20 mouse cellular contexts compared by ENCODE assay signal in the genomic region with DNA sequence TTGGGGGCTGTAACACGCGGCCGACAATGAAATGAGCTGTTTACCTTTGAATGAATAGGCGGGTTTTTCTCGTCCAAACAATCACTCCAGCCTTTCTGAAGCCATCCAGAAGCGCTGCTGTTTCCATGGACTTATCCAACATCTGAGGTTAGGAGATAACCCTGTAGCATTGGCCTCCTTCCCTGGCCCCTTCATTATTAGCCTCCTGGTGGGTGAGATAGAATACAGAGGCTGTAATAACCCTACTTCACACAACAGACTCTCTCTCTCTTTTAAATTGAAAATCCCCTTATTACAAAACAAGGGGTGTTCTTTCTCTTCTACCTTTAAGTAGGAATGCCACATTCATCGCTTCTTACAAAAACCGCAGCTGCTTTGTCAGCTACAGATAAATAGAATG.
DNase-seq lines count a peak whose midpoint lies in the region; ATAC-seq lines count a peak whose summit lies in the region.
"Had no signal": no experiment of that assay in that cellular context is flagged by ENCODE, and none has a peak within 500 bp of the region (broad histone marks: within the 10 kb centered on the region; RNA-seq: fewer than 3 reads in every experiment).

No protein-coding gene starts in this region.

- H3K27me3 ChIP-seq in neural tube, embryonic 11.5 days (ENCODE audit: control insufficient read depth, insufficient read depth, low read length) = no peaks in the 10 kb centered on the region
- H3K27me3 ChIP-seq in hindbrain, embryonic 14.5 days (ENCODE audit: control insufficient read depth, insufficient read depth, low read length) = no peaks in the 10 kb centered on the region
- no peaks in the 10 kb centered on the region for H3K27me3 ChIP-seq in midbrain, embryonic 14.5 days (ENCODE audit: control insufficient read depth, insufficient read depth, low read length)
- H3K27me3 ChIP-seq: limb, embryonic 15.5 days; neural tube, embryonic 12.5 days had no signal

- no peaks in the 10 kb centered on the region for H3K36me3 ChIP-seq in neural tube, embryonic 11.5 days (ENCODE audit: control insufficient read depth, insufficient read depth, low read length)
- H3K36me3 ChIP-seq in hindbrain, embryonic 14.5 days (replicated peaks; ENCODE audit: control insufficient read depth, insufficient read depth) = peaks cover 52% of the 10 kb centered on the region
- H3K36me3 ChIP-seq in midbrain, embryonic 14.5 days (ENCODE audit: control insufficient read depth, insufficient read depth, low read length) = peaks cover 29% of the 10 kb centered on the region
- H3K36me3 ChIP-seq: limb, embryonic 15.5 days had no signal

- H3K4me1 ChIP-seq in neural tube, embryonic 11.5 days (ENCODE audit: control insufficient read depth, insufficient read depth, low read length) = peaks cover 13% of the 10 kb centered on the region
- H3K4me1 ChIP-seq in hindbrain, embryonic 14.5 days (replicated peaks; ENCODE audit: control insufficient read depth, insufficient read depth, low read length) = peaks cover 52% of the 10 kb centered on the region
- H3K4me1 ChIP-seq in midbrain, embryonic 14.5 days (ENCODE audit: control insufficient read depth, insufficient read depth, low read length) = peaks cover 57% of the 10 kb centered on the region
- H3K4me1 ChIP-seq: limb, embryonic 15.5 days had no signal

- H3K4me2 ChIP-seq in neural tube, embryonic 11.5 days (ENCODE audit: low read depth) = no peak overlapping the region
- H3K4me2 ChIP-seq in hindbrain, embryonic 14.5 days (replicated peaks) = no peak overlapping the region; the same call in 1 of the 2 replicates
- H3K4me2 ChIP-seq in midbrain, embryonic 14.5 days (ENCODE audit: low read length) = no peak overlapping the region
- H3K4me2 ChIP-seq: limb, embryonic 15.5 days; neural tube, embryonic 12.5 days had no signal

- no peak for DNase-seq in neural tube, embryonic 11.5 days (ENCODE audit: low spot score)
- DNase-seq in neural tube, embryonic 10.5 days (ENCODE audit: extremely low spot score, low spot score) = no peak
- DNase-seq in hindbrain, embryonic 14.5 days (ENCODE audit: low spot score) = no peak
- DNase-seq in midbrain, embryonic 14.5 days = peak; percentile 73
- no peak for DNase-seq in lung, postnatal 4 days
- DNase-seq in urinary bladder, postnatal 36 days (ENCODE audit: low spot score in 2 of 2) = no peak
- DNase-seq in frontal cortex, postnatal 36 days (ENCODE audit: low spot score in 2 of 2) = no peak
- no peak for DNase-seq in right cerebral cortex, postnatal 36 days (ENCODE audit: low spot score in 2 of 2)
- DNase-seq: adrenal gland, postnatal 14 days; cerebellum, adult 2 months; gastrocnemius, postnatal 10 days; heart, adult 2 months; kidney, adult 2 months; kidney, postnatal 36 days; layer of hippocampus, adult 9-11 months; lung, postnatal 14 days; right cerebral cortex, postnatal 4 days; thymus, postnatal 4 days had no signal

- no peak overlapping the region for H3K9ac ChIP-seq in neural tube, embryonic 11.5 days (ENCODE audit: low read length)
- peak overlapping the region; percentile 38; the same call in 1 of the 2 replicates for H3K9ac ChIP-seq in hindbrain, embryonic 14.5 days
- H3K9ac ChIP-seq in midbrain, embryonic 14.5 days (replicated peaks; ENCODE audit: low read length) = peak overlapping the region; percentile 20; the same call in 1 of the 2 replicates
- H3K9ac ChIP-seq: limb, embryonic 15.5 days; neural tube, embryonic 12.5 days had no signal

- H3K27ac ChIP-seq in neural tube, embryonic 11.5 days (ENCODE audit: low read depth, low read length) = peak overlapping the region; percentile 39; the same call in 1 of the 2 replicates
- peak overlapping the region; percentile 85 for H3K27ac ChIP-seq in hindbrain, embryonic 14.5 days
- H3K27ac ChIP-seq in midbrain, embryonic 14.5 days (replicated peaks; ENCODE audit: low read depth, low read length) = peak overlapping the region; percentile 82
- H3K27ac ChIP-seq: heart, adult 2 months; limb, embryonic 15.5 days; neural tube, embryonic 12.5 days had no signal

- ATAC-seq in neural tube, embryonic 11.5 days (ENCODE audit: insufficient read depth, low FRiP score, low TSS enrichment) = no peak
- no peak for ATAC-seq in hindbrain, embryonic 14.5 days (ENCODE audit: low FRiP score)
- no peak for ATAC-seq in midbrain, embryonic 14.5 days (ENCODE audit: low FRiP score, low TSS enrichment)

- WGBS in neural tube, embryonic 11.5 days = 51% methylated on average over 8 of the region's 8 CpGs
- 36% methylated on average over 8 of the region's 8 CpGs for WGBS in hindbrain, embryonic 14.5 days
- WGBS in midbrain, embryonic 14.5 days = 10% methylated on average over 8 of the region's 8 CpGs

- no peak overlapping the region for H3K4me3 ChIP-seq in neural tube, embryonic 11.5 days (ENCODE audit: low read depth, low read length)
- H3K4me3 ChIP-seq in hindbrain, embryonic 14.5 days (replicated peaks; ENCODE audit: low read length) = no peak overlapping the region
- H3K4me3 ChIP-seq in midbrain, embryonic 14.5 days (replicated peaks; ENCODE audit: low read depth, low read length) = no peak overlapping the region
- H3K4me3 ChIP-seq: heart, adult 2 months; limb, embryonic 15.5 days; neural tube, embryonic 12.5 days had no signal

- no peaks in the 10 kb centered on the region for H3K9me3 ChIP-seq in neural tube, embryonic 11.5 days (ENCODE audit: control insufficient read depth, low read length)
- no peaks in the 10 kb centered on the region for H3K9me3 ChIP-seq in hindbrain, embryonic 14.5 days (ENCODE audit: control insufficient read depth, low read length)
- no peaks in the 10 kb centered on the region for H3K9me3 ChIP-seq in midbrain, embryonic 14.5 days (ENCODE audit: control insufficient read depth, low read length)
- H3K9me3 ChIP-seq: limb, embryonic 15.5 days; neural tube, embryonic 12.5 days had no signal
